Mouse (Mus musculus) frontal cortex, postnatal 10 days (tissue): ENCODE measurements around the gene Fbxl19.
"Not testable (repeated sequence)": the region's sequence is repeated elsewhere in the genome, so short reads cannot be mapped to it uniquely, and the experiment has no call there.

ENCODE experiments used
- DNase-seq, 2 experiments: peaks; one replicate each; pipeline ENCODE4 v3.0.0; 2022; ENCODE audit warnings: low spot score in 2 of 2, mixed read lengths in 1 of 2

The Fbxl19 gene

DNA sequence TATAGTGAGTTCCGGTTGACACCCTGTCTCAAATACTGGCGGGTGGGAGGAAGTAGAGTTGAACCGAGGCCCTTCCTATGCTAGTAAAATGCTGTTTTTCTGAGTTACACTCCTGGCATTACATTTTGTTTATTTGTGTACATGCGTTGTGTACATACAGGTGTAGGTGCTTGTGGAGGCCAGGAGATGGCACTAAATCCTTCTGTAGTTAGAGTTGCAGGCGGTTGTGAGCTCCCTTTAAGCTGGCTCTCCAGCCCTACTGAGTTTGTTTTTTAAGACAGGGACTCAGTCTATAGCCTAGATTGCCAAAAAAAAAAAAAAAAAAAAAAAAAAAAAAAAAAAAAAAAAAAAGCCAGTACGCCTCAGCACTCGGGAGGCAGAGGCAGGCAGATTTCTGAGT, 16.4 kb upstream of the Fbxl19 start:
- no peak for DNase-seq

DNA sequence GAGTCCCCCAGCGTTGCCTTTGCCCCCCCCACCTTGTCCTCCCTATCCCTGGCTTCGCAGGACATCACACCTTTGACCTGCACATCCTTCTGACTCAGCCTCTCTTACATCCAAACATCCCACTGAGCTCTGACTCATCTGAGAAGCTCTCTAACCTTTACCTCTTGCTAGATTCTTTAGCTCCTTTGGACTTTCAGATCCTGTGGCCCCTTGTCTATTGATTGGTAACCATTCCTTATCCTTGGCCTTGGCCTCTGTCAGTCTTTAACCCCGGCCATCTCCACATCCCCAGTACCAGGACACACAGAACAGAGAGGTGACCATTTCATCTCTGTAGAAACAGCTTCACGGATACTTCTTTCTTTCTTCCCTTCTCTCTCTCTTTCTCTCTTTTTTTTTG, 14.2 kb upstream of the Fbxl19 start:
- DNase-seq, result no peak

DNA sequence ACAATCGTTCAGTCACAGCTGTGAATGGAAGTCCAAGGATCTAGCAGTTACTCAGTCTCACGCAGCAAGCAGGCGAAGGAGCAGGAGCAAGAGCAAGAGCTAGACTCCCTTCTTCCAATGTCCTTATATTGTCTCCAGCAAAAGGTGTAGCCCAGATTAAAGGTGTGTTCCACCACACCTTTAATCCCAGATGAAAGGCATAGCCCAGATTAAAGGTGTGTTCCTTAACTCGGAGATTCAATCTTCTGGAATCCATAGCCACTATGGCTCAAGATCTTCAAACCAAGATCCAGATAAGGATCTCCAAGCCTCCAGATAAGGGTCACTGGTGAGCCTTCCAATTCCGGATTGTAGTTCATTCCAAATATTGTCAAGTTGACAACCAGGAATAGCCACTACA, 12.3 kb upstream of the Fbxl19 start, which contains the start of gene Ctf2:
Gene Ctf2, minus strand, starts transcription at position 101 of the 400 bp plus-strand sequence.
- not testable (repeated sequence) for DNase-seq

DNA sequence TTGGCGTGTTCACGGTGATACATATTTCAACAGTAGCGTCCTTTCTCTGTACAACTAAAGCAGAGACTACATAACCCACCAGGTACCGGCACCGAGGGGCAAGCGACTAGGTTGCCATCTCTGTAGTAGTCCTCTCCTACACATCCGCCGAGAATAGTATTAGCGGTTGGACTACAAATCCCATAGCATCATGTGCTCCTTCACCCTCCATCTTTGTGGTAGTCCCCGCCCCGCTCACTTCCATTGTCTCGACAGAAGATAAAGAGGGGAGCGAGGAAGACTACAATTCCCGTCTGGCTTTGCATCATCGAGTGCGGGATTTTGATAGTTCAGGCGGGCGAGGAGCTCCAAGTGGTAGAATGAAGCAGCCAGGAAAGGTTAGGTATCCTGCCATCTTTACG, 908 bp downstream of the Fbxl19 start:
- DNase-seq, result peak; percentile 92 to 95

DNA sequence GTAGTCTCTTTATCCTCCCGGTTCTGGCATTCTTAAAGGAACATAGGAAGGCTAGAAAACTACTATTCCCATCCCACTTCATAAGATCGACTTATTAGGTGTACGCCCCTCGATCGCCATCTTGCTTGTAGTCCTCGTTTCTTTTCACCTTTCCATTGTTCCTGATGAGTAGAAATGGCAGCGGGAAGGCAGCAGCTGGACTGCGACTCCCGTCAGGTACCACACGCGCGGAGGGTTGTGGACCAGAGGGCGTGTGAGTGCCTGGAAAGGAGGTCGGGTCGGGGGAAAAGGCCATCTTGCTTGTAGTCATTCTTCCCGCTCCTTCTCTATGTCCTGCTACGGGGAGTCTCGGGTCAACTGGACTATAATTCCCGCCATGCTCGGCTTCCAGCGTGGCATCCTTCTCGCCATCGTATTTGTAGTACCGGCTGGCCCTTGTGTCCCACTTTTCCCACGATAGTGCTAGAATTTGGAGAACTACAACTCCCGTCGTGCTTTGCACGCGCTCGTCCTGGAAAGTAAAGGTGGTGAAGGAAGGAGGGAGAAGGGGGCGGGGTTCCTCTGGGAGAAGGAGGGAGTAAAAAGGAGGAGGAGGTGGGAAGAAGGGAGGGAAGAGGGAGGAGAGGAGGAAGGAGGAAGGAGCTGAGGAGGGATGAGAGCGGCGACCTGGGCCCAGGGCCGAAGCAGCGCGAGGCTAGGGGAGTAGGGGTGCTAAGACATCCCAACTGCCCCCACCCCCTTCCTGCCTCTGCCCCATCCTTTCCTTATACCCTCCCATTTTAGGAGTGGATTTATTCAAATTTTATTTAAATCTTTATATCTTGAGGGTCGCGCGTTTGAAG, 1.5 kb downstream of the Fbxl19 start:
- DNase-seq, result peak; percentile 96 to 98

DNA sequence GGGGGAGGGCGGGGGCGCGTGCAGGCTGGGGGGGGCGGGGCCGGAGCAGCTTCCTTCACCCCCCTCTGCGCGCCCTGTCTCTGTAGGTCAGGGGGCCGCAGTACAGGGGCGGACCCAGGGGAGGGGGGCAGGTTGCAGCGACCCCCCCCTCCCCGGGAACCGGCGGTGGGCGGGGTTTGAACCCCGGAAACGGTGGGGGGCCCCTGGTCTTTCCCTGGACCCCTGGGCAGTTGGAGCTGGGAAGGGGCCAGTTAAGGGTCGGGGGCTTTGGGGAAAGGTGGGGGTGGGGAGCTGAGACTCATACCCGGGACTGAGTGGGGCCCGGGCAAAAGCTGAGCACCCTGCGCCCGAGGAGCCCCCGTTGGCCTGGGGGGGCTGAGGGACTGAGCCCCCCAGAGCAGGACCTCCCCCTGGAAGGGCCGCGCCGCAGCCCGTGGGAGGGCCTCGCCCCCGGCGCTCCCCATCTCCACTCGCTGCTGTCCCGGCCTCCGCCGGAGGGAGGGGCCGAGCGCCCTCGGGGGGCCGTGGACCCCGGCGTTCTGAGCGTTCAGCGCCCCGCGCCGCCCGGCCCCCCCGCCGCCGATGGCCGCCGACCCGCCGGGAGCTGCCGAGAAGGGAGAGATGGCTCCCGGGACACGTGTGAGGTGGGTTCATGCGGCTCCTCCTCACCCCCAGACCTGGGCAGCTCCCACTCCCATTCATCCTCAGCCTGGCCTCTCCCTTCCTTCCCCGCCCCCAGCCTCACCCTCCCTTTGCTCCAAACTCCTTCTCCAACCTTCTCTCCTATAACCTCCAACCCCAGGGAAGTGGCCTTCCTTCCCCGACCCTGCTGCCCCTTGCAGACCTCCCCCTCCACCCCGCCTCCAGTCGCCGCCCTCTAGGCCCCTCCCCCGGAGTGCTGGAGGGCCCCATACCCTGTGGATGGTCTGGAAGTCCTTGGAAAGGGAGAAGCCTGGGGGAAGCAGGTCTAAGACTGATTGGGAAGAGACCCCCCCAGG, 2.5 kb downstream of the Fbxl19 start:
- peak in 1 of 2 experiments; percentile 50 for DNase-seq

DNA sequence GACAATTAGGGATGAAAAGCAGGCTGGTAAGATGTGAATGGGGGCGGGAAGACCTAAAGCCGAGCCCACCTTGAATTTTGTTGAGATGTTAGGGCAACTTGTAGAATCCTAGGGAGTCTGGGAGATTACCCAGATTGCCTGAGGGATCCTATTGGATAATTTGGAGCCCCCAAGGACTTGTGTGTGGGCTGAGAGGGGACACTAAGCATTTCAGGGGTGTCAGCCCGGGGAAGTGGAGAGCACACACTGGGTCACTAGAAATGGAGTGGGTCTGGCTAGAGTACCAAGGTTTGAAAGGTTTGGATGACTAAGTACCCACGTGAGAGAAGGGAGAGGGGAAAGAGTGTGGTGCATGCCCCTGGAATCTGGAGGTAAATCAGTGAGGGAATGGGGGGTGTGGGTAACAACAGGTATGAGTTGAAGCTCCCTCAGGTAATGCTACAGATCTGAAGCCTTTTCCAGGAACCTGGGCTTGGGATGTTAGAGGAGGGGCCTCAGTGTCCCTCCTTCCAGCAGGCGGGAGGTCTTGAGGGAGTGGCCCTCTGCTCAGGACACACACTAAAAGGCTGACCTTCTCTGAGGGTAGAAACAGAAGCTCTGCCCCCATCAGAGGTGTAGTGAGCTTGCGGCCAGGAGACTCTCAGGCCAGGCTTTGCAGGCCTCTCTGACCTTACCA, 3.4 kb downstream of the Fbxl19 start:
- no peak for DNase-seq

DNA sequence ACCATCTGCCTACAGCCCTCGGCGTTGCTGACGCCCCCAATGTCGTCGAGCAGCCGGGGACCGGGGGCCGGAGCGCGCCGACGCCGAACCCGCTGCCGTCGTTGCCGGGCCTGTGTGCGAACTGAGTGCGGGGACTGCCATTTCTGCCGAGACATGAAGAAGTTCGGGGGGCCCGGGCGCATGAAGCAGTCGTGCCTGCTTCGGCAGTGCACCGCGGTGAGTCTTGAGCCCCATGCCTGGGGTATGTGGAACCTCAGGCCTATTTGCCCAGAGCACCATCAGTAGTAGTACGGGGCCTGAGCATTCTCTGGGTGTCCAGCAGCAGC, 3.9 kb downstream of the Fbxl19 start:
- no peak for DNase-seq

DNA sequence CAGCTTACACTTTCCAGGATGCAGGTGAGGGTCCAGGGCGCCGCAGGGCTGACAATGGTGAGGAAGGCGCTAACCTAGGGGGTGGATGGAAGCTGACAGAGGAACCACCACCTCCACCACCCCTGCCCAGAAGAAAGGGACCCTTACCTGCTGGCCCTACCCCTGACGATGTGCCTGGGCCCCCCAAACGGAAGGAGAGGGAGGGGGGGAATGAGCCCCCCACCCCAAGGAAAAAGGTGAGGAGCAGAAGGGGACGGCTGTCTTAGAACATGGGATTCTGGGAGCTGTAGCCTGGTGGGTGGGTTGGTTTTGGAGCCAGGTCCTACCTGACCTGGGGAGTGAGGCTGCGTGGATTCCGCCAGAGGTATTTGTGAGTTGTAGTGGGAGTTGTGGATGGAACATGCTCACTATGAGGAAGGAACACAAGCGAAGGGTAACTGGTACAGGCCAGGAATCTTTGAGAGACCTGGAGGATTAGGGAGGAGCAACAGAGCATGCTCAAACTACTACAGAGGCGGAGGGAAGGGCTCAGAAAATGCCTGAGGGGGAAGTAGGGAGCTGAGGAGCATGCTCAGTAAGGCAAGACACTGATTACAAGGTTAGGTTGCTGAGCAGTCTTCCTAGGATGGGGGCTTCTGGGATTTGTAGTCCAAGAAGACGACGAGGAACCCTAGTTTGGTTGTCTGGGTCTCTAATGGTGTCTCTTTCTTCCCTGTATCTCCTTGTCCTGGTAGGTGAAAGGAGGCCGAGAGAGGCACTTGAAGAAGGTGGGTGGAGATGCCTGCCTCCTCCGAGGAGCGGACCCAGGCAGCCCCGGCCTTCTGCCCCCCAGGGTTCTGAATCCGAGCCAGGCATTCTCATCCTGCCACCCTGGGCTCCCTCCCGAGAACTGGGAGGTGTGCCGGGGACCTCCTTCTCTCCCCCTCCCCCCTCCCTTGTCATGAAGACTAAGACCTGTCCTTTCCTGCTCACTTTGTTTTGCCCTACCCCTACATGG, 6.1 kb downstream of the Fbxl19 start:
- DNase-seq, result peak in 1 of 2 experiments; percentile 32

DNA sequence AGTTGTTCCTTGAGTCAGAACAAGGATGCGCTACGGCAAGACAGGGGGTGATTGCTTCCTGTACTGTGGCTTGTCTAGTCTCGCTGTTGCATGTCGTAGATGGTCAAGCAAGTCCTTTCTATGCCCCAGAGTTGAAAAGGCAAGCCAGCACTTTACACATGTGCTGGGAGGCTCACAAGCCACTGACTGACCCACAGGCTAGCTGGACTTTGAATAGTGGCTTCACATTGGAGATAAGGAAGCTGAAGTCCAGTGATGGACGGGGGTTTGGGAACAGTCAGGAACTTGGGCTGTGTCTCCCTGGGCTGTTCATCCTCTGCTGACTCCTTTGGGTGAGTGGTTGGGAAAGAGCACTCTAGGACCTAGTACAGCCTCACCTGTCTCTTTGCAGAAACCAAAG, 7.3 kb downstream of the Fbxl19 start:
- DNase-seq, result no peak

DNA sequence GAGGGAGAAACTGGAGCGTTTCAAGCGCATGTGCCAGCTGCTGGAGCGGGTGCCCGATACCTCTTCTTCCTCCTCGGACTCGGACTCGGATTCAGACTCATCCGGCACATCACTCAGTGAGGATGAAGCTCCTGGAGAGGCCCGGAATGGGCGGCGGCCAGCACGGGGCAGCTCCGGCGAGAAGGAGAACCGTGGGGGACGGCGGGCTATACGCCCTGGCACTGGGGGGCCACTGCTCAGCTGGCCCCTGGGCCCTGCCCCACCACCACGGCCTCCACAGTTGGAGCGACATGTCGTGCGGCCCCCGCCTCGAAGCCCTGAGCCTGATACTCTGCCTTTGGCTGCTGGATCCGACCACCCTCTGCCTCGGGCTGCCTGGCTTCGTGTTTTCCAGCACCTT, 7.7 kb downstream of the Fbxl19 start:
- no peak for DNase-seq

DNA sequence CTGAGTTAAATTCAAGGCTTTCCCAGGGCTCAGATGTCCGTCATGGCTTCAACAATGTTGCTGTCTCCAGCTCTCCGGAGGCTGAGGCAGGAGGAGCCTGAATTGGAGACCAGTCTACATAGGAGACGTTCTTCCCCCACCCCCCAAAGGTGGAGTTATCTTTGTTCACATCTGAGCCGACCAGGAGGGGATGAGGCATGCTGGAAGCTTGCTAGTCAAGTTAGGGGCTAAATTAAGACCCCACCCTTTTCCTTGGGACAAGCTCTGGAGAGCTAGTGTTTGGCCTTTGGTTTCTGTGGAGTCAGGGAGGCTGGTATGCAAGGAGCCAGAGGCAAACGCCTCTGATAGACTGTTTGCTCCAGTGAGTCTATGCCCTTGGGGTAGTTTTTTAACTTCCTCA, 8.8 kb downstream of the Fbxl19 start:
- no peak for DNase-seq

DNA sequence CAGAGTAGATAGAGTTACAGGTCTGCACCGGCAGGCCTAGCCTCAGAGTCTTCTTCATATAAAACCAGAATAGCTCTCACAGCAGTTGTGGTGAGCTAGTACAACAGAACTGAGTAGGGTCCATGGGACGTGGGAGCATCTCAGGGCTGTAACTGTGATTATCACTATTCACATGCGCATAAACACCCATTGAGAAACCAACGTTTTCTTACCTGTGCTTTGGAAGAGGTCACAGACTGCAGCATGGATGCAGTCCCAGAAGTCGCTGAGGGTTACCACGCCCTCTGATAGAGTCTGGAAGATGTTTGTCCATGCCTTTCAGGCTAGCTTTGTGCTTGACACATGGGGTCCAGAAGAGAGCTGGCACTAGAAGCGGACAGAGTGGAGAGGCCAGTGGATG, 9.4 kb downstream of the Fbxl19 start:
- DNase-seq, result no peak

DNA sequence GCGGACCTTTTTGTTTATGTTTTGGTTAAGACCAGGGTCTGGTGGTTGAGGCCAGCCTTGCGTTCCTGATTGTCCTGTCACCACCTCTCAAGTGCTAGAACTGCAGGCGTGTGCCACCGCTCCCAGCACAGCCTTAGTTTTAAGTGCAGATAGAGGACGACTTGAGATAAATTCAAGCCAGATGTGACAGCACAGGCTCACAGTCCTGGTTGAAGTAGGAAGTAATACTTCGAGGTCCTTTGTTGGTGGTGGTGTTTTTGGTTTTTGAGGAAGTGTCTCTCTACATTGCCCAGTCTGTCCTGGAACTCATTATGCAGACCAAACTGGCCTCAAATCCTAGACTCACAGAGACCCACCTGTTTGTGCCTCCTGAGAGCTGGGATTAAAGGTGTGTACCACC, 15.4 kb downstream of the Fbxl19 start:
- DNase-seq, result no peak

DNA sequence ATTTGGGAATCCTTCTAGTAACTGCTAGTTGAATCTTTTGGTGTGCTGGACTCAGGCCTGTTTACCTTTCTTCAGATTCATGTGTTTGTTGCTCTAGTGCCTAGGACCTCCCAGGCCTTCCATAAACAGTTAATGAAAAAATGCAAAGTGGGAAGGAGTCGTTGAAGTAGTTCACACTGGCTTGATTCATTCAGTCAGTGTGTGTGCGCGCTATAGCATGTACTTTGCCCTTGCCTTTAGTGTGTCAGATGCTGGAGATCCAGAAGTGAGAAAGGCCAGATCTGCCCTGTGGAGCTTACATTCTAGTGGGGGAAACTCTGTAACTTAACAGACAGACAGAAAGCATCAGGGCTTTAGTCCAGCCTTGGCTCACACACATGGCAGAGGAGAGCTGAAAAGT, 16.1 kb downstream of the Fbxl19 start:
- DNase-seq, result no peak

DNA sequence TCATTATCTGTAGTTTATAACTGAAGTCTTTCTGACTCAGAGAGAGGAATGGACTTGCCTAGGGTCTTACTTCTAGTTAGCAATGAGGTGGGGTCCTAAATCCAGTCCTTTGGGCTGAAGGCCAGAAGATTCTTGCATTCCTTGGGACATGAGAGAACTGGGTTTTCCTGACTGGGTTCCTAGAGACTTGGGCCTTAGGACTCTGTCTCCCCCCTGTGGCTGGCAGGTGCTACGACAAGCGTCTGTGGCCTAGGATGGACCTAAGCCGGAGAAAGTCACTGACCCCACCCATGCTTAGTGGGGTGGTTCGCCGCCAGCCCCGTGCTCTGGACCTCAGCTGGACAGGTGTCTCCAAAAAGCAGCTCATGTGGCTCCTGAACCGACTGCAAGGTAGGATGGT, 16.7 kb downstream of the Fbxl19 start:
- peak in 1 of 2 experiments; percentile 57 for DNase-seq

DNA sequence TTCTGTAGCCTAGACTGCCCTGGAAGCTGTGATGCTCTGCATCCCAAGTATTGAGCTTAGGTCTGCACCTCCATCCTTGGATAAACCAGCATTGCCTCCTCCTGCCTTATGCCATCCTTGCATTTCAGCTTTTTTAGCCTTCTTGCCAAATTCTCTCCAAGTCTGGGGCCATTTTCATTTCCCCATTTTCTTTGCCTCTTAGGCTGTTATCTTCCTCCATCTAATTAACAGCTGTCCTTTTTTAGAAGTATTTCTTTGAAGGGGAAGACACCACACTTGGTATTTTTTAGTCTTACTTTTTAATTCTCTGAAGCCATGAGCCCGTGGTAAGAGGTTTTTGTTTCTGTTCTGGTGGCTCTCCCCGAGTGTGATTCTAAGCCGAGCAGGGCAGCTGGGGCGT, 19.3 kb downstream of the Fbxl19 start:
- DNase-seq, result no peak

DNA sequence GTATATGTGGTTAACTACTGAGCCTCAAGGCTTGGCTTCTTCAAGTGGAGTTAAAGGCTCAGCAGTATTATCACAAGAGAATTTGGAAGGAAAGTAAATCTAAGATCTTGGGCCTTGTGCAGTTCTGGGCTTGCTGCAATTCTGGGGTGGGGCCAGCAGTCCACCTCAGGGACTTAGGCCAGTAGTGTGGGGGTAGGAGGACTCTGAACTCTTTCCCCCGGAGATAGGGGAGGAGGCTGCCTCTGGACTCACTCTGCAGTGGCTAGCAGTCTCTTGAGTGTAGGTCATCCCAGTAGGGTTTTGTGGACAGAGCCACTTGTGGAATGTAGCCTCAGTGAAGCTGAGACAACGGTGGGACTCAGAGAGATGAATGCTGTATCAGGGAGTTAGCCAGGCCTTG, 21.4 kb downstream of the Fbxl19 start:
- no peak for DNase-seq

DNA sequence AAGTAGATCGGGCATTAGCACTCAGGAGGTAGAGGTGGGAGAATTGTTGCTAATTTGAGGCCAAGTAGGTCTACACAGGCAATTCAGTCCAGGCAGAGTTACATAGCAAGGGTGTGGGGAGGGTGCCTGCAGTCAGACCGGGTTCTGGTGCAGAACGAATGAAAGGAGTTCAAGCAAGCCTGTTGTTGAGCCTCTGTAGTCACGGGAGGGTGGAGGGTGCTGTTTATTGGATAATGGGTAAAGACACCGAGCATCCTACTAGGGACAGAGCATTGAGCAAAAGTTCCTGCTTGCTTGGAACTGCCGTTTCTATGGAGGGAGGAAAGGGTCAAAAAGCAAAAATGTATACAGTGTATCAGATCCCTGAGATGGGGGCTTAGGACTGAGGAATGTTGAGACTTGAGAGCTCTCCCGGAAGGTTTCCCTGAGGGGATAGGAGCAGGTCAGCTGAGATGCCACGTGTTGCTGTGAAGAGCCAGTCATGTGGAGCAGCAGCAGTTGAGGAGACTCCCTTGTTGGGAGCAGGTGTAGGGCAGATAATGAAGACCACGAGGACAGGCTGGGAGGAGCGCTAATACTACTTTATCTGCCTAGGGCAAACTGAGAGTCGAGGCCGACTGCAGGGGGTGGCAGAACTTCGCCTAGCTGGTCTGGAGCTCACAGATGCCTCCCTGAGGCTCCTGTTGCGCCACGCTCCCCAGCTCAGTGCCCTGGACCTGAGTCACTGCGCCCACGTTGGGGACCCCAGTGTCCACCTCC, 22.7 kb downstream of the Fbxl19 start:
- DNase-seq, result no peak

DNA sequence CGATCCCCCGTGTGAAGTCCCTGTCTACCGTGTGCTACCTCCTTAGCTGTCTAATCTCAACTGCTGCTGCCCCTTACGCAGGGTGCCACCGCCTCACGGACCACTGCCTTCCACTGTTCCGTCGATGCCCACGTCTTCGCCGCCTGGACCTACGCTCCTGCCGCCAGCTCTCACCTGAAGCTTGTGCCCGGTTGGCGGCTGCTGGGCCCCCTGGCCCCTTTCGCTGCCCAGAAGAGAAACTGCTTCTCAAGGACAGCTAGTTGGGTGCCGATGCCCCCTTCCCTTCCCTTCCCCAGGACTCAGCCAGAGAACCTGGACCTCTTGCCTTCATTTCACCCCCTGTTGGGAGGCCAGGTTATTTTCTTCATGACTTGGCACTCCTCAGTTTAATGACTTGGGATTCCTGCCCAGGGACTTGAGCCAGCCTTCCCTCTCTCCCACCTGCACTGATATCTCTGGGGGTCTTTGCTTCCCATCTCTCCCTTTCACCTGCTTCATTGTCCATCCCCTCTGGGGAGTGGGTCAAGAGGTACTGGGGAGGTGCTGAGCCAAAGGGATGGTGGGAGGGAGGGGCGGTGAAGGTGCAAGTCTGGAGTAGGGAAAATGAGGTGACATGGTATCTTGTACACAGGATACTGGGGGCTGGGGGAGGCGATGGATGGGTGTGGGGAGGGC, 23.5 kb downstream of the Fbxl19 start:
- no peak for DNase-seq
